Mouse (Mus musculus) cerebellum, adult 9-10 months (tissue): ENCODE measurements around the gene Enah.

Experiments
- DNase-seq: peaks from one replicate; pipeline ENCODE4 v3.0.0; 2022

The Enah gene

DNA sequence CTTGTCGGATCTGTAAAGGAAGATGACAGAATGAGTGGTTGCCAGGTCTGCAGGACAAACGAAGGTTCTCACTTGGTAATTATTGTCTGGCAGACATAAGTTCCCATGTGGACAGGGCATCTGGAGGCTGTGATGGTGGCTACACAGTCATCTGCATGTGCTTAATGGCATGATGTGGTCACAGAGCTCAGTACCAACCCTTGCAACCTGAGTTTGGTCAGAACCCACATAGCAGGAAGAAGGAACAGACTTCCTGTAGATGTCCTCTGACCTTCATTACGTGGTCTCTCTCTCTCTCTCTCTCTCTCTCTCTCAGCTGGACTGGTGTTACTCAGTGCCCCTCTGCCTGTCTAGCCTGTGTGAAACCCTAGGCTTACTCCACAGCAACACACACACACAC lies 147.2 kb downstream of the Enah start:
- no peak for DNase-seq

DNA sequence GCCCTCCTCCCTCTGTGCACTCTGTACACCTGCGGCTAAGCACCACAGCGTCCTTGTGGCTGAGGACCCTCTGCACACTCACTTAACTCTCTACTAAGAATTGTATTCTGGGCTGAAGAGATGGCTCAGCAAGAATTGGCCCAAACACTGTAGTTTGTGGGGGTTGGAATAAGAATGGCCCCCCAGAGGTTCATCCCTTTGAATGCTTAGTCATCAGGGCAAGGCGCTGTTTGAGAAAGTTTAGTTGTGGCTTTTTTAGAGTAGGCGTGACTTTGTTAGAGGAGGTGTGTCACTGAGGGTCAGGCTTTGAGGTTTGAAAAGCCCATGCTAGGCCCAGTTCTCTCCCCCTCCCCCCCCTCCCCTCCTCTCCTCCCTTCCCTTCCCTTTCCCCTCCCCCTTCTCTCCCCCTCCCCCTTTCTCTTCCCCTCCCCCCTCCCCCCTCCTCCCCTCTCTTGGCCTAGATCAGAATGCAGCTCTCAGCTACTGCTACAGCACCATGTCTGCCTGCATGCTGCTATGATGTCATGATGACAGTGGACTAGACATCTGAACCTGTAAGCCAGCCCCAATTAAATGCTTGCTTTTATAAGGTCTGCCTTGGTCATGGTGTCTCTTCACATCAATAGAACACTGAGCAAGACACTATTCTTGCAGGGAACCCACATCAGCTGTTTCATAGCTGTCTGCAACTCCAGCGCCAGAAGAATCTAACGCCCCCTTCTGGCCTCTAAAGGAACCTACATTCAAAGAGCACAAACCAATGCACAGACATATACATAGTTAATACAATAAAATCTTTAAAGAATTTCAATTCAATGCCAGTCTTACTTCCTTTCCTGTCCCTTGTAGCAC lies 153.1 kb downstream of the Enah start:
- no peak for DNase-seq

DNA sequence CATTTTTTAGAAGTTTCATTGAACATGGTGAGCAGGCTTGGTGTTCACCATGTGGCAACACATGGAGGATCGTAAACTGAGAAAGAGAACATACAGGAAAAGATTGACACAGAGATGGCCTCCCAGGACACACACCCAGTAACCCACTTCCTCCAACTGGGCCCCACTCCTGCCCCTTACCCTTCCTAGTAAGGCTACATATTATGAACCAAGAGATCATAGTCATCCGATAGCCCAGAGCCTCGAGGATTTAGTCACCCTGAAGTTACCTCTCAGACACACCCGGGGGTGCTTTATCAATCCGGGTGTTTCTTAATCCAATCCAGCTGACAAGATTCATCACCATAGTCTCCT lies 153.9 kb downstream of the Enah start:
- DNase-seq: no peak

DNA sequence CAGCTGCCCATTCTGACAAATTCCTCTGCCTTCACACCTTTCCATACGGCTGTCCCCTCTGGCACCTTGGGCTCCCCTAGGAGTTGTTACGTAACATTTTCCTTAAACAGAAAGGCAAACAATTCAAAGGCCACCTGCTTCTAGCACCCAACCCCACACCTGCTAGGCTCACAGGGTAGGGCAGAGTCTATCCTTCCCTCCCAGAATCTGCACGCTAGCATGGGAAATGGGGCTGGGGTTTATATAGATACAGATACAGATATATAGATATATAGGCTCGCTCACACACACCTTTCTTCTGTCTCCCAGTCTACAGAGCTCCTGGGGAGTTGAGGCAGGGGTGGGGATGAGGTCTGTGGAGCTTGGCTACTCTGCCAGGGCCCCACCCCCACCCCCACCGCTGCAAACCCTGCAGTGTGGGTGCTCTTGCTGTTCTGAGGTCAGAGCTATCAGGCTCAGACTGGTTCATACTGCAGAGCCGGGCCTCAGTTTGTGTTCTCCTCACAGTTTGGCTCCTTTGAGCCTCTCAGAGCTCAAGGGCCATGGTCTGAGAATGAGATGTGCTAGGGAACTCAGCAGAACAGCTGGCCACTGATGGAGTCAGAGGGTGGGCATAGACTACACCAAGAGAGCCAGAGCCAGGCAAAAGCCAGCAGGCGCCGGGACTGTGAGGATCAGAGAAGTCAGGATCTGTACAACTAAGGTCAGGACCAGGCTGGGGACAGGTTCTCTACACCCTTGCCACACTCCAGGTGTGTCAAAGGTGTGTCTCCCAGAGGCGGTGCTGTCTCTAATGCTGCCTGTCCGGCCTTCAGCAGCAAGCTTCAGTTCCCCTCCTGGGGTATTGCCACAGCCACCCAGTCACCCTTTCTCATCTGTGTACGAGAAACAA lies 154.6 kb downstream of the Enah start:
- no peak for DNase-seq

DNA sequence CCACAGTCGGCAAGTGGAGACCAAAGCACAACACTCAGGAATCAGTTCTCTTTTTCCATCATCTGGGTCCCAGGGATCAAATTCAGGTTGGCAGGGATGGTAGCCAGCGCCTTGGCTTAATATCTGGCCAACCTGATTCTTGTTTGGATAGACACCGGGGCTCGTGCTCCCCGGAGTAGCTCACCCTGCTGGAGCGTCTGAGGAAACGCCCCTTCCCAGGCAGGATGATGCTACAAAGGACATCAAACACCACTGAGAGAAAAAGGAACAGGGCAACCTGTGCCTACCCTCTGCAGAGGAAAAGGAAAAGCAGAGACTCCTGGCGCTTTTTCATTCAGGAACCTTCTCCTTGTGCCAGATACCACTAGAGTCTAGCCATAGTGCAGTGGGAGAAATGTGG lies 156.4 kb downstream of the Enah start:
- DNase-seq: no peak

DNA sequence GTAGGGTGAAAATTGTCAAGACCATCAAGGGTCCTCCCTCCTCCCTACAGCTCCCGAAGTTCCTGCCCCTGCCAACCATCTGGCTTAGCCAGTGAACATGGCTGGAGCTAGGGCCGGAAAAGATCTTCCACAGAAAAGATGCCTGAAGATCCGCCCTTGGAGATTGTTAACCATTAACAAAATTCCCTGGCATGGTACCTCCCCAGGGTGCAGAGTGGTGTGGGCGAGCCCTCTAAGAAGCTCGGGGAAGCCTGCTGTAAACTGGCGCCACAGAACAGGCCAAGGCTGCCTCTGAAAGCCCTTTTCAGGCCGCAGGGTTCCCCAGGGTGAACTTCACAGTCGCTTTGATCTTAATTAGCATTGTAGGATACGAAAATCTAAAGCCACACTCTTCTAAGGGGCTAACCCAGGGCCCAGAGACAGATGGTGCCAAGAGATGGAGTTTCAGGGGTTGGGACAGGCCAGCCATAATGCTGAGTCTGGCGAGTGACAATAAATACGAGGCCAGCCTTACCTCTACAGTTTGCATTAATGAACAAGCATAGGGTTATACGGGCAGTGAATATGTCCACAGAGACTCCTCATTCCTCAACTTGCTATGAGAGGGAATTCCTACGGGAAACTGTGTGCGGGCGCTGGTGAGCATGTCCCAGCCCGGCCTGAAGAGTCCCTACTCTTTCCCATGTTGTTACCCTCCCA lies 157.0 kb downstream of the Enah start:
- DNase-seq: no peak

DNA sequence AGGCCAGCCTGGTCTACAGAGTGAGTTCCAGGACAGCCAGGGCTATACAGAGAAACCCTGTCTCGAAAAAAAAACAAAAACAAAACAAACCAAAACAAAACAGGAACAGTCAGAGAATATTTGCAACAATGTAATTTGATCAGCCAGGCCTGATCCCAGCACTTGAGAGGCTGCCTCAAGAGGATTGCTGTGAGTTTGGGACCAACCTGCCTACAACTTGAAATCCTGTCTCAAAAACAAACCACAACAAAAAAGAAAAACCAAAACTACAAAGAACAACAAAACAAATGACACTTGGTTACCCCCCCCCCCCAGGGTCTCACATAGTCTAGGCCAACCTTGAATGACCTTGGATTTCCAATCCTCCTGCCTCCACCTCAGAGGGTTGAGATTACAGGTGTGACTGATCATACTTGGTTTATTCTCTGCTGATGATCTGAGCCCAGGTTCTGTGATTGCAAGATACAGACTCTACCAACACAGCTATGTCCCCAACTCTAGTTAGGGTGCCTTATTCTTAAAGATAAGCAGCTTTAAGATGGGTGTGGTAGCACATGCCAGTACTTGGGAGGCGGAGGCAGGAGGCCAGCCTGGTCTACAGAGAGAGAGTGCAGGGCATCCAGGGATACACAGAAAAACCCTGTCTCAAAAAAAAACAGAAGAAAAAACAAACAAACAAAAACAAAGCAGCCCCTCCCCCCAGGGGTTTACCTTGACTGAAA lies 158.4 kb downstream of the Enah start:
- DNase-seq: no peak

DNA sequence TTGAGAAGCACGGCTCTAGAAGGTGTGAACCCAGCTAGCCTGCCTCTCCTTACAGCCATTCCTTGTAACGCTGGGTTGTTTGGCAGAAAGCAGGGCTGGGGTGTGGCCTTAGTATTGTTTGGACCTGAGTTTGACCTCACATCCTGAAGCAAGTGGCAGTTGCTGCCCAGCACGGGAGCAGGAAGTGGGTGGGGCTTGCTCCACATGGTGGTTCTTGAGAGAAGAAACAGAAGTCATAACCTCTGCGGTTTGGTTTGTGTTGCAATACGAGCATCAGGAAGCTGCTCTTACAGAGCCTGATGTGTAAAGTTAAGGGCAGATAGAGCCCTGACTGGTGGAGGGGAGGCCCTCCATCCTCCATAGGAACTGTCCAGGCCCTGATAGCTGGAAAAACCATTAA lies 159.1 kb downstream of the Enah start:
- DNase-seq: no peak

DNA sequence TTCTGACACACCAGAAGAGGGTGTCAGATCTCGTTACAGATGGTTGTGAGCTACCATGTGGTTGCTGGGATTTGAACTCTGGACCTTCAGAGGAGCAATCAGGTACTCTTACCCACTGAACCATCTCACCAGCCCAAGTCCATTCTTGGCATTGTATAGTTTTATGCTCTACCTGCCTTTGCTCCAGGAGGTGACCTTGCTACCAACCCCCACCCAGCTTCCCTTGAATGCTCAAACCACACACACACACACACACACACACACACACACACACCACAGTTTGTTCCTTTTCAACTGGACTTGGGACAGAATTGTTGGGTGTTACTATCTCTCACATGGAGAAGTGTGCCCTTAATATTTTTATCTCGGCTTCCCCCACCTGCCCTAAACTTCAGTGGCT lies 163.5 kb downstream of the Enah start:
- DNase-seq: no peak

DNA sequence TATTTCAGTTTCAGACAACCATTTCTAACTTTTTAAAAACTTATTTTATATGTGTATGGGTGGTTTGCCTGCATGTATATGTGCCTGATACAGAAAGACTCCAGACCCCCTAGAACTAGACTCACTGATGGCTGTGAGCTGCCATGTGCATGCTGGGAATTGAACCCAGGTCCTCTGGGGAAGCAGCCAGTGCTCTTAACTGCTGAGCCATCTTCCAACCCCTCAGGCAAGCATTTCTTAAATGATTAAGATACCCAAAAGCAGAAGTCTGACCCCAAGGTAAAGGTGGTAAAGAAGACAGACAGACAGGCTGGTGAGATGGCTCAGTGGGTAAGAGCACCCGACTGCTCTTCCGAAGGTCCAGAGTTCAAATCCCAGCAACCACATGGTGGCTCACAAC lies 165.0 kb downstream of the Enah start:
- DNase-seq: no peak

DNA sequence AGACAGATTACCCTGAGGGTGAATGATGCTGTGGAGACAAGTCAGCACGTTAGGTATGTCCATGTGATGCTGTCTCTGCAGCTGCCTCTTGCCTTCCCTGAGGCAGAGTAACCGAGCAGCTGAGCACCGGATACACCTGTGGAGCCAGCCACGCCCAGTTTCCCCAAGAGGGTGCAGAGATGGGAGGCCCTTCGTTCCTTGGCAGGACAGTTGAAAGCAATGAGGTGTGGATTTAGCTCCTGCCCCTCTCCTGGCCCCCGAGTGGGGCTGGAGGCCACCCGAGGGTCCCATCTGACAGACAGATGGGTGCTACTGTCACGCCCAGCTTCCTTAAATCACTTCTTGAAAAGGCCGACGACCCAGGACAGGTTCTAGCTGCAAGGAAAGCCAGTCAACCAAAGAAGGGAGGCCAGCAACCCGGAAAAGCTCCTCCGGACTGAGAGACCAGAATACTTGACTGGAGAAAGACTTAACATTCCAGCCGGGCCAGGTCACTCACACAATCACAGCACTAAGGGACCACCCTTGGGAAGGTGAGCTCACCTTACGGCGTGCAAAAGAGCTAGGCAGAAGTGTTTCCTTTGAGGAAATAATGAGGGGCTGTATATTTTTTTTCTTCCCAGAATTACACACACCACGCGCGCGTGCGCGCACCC lies 166.6 kb downstream of the Enah start:
- DNase-seq: no peak

DNA sequence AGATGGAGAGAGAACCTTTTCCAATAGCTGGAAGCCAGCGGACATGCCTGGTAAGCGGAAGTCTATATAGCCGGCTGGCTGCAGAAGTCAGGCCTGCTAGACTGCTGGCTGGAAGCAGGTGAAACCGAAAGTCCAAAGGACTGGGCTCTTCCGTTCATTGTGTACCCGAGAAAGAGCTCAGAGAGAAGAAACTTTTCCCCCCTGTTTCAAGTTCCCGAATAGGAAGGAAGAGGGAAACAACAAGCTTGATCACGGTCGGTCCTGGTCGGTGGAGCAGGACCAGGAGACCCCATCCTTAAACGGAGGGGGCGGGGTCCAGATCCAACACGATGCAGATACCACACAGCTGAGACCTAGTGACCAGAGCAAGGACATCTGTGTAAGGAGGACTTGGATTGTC lies 167.3 kb downstream of the Enah start:
- DNase-seq: no peak

DNA sequence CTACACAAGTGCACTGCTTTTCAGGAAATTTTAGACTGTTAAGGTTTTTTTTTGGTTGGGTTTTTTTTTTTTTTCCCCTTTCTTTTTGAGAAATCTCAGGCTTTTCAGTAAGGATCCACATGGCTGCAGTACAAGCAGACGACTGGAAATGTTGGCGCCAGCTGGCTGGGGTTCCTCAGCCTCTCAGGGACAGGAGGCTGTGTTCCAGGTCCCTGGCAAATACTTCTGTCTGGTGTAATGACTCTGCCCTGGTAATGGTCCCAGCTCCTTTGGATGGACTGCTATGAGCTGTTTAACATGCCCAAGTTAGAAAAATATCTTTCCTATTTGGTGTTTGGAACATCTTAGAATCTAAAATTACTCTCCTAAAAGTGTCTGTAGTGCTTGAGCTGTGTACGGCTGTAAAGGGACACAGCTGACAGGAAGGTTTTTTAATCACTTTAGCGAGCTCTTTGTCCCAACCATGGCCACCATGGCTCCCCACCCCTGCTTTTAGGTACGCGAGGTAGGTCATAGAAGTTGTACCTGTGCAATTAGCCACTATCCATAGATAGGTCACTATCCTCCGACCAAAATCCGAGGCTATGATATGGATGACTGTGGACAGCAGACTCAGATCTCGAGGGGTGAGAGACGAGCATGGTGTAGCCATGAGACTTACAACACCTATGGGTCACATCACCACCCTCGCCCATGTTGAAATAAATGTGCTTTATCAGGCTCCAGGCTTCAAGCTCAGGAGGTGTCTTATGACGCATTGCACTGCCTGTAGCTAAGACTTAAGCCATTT lies 168.1 kb downstream of the Enah start:
- DNase-seq: no peak

DNA sequence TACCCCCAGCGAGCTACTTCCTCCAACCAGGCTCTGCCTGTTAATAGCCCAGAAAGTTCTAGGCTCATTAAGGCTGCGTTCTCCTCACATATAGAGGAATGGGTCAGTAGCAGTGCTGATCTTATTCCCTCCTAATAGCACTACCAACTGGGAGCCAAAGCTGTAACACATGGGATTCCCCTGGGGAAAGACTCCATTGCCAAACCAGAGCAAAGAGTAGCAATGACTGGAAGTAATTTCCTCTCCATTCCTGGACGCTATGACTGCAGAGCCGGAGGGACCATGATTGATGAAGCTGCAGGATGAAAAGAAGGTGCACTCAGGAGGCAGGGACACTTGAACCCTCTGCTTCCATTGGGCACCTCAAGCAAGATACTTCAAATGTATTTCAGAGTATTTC lies 169.3 kb downstream of the Enah start:
- no peak for DNase-seq

DNA sequence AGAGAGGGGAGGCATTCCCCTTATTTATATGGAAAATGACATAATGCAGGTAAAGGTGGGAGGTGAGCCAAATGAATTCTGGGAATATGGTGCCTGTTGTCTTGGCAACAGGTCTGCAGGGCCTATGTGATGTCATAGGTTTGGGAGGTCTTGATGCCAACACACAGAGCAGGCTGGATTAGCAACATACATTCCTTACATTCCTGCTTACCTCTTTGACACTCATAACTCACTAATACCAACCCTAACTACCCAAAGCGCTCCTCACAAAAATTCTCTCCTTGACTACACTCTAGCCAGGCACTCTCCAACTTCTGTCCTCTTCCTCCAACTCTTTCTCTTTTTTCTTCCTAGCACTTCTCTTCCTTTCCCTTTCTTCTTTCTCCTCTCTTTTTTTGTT lies 171.6 kb downstream of the Enah start:
- DNase-seq: no peak

DNA sequence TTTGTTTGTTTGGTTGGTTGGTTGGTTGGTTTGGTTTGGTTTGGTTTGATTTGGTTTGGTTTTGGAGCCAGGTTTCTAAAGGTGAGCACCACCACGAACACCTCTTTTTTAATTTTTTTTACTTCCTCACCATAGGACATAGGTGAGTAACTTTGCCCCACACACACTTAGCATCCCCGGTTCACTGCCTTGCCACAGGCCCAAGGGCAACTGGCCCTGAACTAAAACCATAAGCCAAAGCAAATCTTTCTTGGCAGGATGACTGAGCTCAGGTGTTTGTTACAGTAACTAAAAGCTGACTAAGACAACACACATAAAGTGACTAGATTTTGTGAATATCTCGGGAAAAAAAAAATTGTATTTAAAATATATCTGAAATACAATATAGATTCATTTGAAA lies 172.4 kb downstream of the Enah start:
- DNase-seq: no peak
